Mouse (Mus musculus) liver, embryonic 14.5 days (tissue): ENCODE data around the gene Pi4kb. TPM values are rescaled to one million over a fixed set of nuclear protein-coding genes. Genes with fewer than 3 reads are reported as not detected.

Source experiments
- ATAC-seq: fragments of 200-750 bp; cut with Nextera tagmentation; 2 replicates; pipeline ENCODE4 v1.8.0; 2017; ENCODE audit warnings: moderate number of reproducible peaks, mild to moderate bottlenecking, moderate library complexity; ENCODE audit not compliant: insufficient read depth
- DNase-seq, 3 experiments: peaks; one replicate each; pipeline ENCODE4 v3.0.0-alpha.2; 2012 to 2013; ENCODE audit warnings: low read depth in 3 of 3, low spot score in 3 of 3
- H3K27ac ChIP-seq: fragments of 300-500 bp; sonication (generic); 2 replicates; pipeline ENCODE4 v1.5.1; 2014; ENCODE audit warnings: moderate library complexity, mild to moderate bottlenecking, control low read depth, inconsistent platforms
- H3K27me3 ChIP-seq: fragments of 300-500 bp; sonication (generic); 2 replicates; pipeline ENCODE4 v1.6.1; 2014; ENCODE audit warnings: mild to moderate bottlenecking, low read length, moderate library complexity; ENCODE audit not compliant: control insufficient read depth, insufficient read depth
- H3K36me3 ChIP-seq: fragments of 300-500 bp; sonication (generic); replicated peaks from 2 replicates; pipeline ENCODE4 v1.6.1; 2014; ENCODE audit warnings: low read depth; ENCODE audit not compliant: control insufficient read depth, insufficient read depth
- H3K4me1 ChIP-seq, 2 experiments: fragments of 200-500 bp in 1 of 2; fragments of 300-500 bp in 1 of 2; sonication (generic) in 1 of 2; replicated peaks; 2 replicates each; pipeline ENCODE4 v1.6.1; 2012 to 2014; ENCODE audit warnings: antibody characterized with exemption in 1 of 2, inconsistent platforms in 1 of 2, low read length in 1 of 2; ENCODE audit not compliant: control insufficient read depth in 2 of 2, insufficient read depth in 2 of 2
- H3K4me2 ChIP-seq: fragments of 300-500 bp; sonication (generic); 2 replicates; pipeline ENCODE4 v1.6.1; 2014; ENCODE audit warnings: low read depth, mild to moderate bottlenecking, control low read depth, moderate library complexity
- H3K4me3 ChIP-seq, 2 experiments: fragments of 200-500 bp in 1 of 2; fragments of 300-500 bp in 1 of 2; sonication (generic) in 1 of 2; 2 replicates each; pipeline ENCODE4 v1.5.1; 2012 to 2014; ENCODE audit warnings: low read depth in 2 of 2, low read length in 2 of 2, mild to moderate bottlenecking in 2 of 2, control low read depth in 1 of 2, inconsistent platforms in 1 of 2, moderate library complexity in 1 of 2; ENCODE audit not compliant: insufficient read depth in 1 of 2
- H3K9ac ChIP-seq: fragments of 300-500 bp; sonication (generic); replicated peaks from 2 replicates; pipeline ENCODE4 v1.6.1; 2014; ENCODE audit warnings: mild to moderate bottlenecking, control low read depth, moderate library complexity
- H3K9me3 ChIP-seq: fragments of 300-500 bp; sonication (generic); 2 replicates; pipeline ENCODE4 v1.6.1; 2016; ENCODE audit warnings: low read length, mixed read lengths; ENCODE audit not compliant: control insufficient read depth
- CTCF ChIP-seq: IDR thresholded peaks from 2 replicates; pipeline ENCODE4 v1.5.1; 2016; ENCODE audit warnings: antibody characterized with exemption, low read depth, control low read depth
- EP300 ChIP-seq: IDR thresholded peaks from 2 replicates; pipeline ENCODE4 v1.6.1; 2016; ENCODE audit warnings: antibody characterized with exemption, low read depth
- WGBS: fragments of 180-500 bp; shearing (Covaris S2); extraction: QIAGEN DNeasy Blood & Tissue Kit; methylation state at CpG from one replicate; pipeline ENCODE4 v1.1.7; 2014; ENCODE audit not compliant: insufficient replicate concordance; 5-methylcytosine and 5-hydroxymethylcytosine counted together
- polyA plus RNA-seq, 2 experiments: library from polyadenylated mRNA; depleted of rRNA in 1 of 2; stranded (reverse) in 1 of 2; unstranded in 1 of 2; fragments of >200 nt; fragmentation: Nextera tagmentation in 1 of 2; extraction: Ambion mirVana in 1 of 2; gene quantifications; 2 replicates each; pipeline versions ENCODE4 v1.2.1 to v1.2.3; 2012 to 2014

Gene Pi4kb
- polyA plus RNA-seq, 2 experiments, result 10.0 to 14.0 TPM

DNA sequence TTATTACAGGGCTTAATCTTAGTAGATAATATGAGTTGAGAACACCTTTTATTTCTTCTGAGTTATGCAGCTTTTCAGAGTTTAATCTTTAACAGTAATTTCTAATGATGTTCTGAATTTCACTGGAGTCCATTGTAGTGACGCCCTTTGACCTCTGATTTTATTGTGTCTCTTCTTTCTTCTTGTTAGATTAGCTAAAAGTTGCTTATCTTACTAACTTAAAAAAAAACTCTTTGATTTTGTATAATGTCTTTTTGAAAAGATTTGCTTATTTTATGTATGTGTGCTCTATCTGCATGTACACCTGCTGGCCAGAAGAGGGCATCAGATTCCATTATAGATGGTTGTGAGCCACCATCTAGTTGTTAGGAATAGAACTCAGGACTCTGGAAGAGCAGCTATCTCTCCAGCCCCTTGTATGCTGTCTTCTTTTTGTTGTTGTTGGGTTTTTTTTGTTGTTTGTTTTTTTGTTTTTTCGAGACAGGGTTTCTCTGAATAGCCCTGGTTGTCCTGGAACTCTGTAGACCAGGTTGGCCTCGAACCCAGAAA is 26.4 kb upstream of the Pi4kb start:
- 52% methylated on average over 3 of the region's 3 CpGs for WGBS

DNA sequence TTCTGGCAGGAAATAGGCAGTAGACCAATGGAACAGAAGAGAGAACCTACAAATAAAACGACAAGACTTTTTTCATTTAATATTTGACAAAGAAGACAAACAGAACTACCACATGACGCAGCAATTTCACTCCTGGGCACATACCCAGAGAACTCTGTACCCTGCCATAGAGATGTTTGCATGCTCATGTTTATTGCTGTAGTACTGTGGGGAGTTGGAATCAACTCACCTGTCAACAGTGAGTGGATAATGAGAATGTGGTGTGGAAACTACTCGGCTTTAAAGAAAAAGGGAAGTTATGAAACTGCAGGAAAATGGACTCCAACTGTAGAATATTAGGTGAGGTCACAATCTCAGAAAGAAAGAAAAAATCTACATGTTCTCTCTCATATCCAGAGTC is 24.9 kb upstream of the Pi4kb start:
- no peaks in the 10 kb centered on the region for H3K36me3 ChIP-seq
- no peaks in the 10 kb centered on the region for H3K9me3 ChIP-seq
- no peaks in the 10 kb centered on the region for H3K27me3 ChIP-seq
- H3K27ac ChIP-seq, result no peak overlapping the region
- WGBS, result 34% methylated on average over 3 of the region's 3 CpGs
- TF ChIP-seq EP300, result no peak
- no peak for TF ChIP-seq CTCF
- H3K4me1 ChIP-seq, result peaks cover 8 to 9% of the 10 kb centered on the region in 2 experiments
- DNase-seq, result no peak
- H3K4me2 ChIP-seq, result no peak overlapping the region
- no peak overlapping the region for H3K4me3 ChIP-seq
- ATAC-seq, result no peak
- no peak overlapping the region for H3K9ac ChIP-seq

More for the DNA sequence above, 26.4 kb upstream of the Pi4kb start:
- Histone ChIP-seq H3K4me1 (peaks cover 9 to 11% of the 10 kb centered on the region in 2 experiments), H3K27ac (no peak overlapping the region), H3K36me3 (no peaks in the 10 kb centered on the region), H3K27me3 (no peaks in the 10 kb centered on the region), H3K9me3 (no peaks in the 10 kb centered on the region), H3K4me3 (no peak overlapping the region), H3K4me2 (no peak overlapping the region), H3K9ac (no peak overlapping the region)
- ATAC-seq (no peak), DNase-seq (no peak)
- TF ChIP-seq EP300, result 0 out of 2 replicates have a peak, but pooled peaks have one; percentile 14
- TF ChIP-seq CTCF, result peak; percentile 69

DNA sequence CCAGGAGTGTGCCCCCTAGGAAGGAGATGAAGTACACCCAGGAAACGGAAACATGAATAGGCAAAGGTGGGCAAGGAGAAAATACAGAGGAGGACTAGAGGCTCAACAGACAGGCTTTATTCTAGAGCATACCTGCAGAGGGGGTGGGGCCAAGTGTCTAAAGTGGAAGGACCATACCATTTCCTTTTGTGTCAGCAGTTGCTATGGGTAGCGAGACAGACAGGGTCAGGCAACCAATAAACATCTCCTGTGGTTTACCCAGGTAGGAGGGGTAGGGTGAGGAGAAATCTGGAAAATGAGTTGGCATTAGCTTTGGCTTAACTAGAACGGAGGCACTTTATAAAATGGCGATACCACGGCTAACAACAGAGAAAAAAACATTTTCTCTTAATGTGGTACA is 21.7 kb upstream of the Pi4kb start:
- Histone ChIP-seq H3K9ac (no peak overlapping the region), H3K4me1 (peaks cover 8 to 12% of the 10 kb centered on the region in 2 experiments), H3K4me2 (peak overlapping the region; percentile 96), H3K27me3 (no peaks in the 10 kb centered on the region), H3K27ac (no peak overlapping the region), H3K9me3 (no peaks in the 10 kb centered on the region), H3K36me3 (no peaks in the 10 kb centered on the region), H3K4me3 (no peak overlapping the region; a peak in 1 of 4 replicates)
- ATAC-seq (no peak), DNase-seq (no peak)
- no peak for TF ChIP-seq CTCF
- no peak for TF ChIP-seq EP300
- WGBS, result 65% methylated on average over 5 of the region's 5 CpGs

DNA sequence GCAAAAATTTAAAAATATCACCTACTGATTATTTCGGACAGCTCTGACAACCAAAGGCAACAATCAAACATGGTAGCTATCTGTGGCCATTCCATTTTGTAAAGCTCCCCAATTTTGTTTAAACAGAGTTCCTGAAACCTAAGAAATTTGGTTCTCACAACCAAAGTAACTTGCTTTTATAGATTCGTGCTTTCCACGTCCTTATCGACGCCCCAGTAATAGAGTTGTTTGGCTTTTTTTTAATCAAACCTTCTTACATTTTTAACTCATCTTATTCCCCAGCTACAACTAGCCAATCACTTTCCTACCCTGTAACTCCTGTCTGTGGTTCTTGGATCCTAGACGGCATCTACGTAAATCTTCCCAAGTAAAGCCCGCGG is 21.2 kb upstream of the Pi4kb start:
- no peak for ATAC-seq
- Histone ChIP-seq H3K4me1 (peaks cover 8 to 12% of the 10 kb centered on the region in 2 experiments), H3K4me3 (peak overlapping the region; percentile 74 to 81), H3K27ac (peak overlapping the region; percentile 9; the same call in 1 of the 2 replicates), H3K9me3 (no peaks in the 10 kb centered on the region), H3K4me2 (peak overlapping the region; percentile 96), H3K9ac (peak overlapping the region; percentile 86), H3K27me3 (no peaks in the 10 kb centered on the region), H3K36me3 (no peaks in the 10 kb centered on the region)
- 11% methylated on average over 9 of the region's 9 CpGs for WGBS
- TF ChIP-seq EP300 (no peak), CTCF (no peak)
- DNase-seq, result no peak

- peak; percentile 86 to 92 (median 87) for DNase-seq
- no peaks in the 10 kb centered on the region for H3K36me3 ChIP-seq
- TF ChIP-seq CTCF (no peak), EP300 (no peak)
- H3K4me3 ChIP-seq, result peak within 1 kb of the TSS; percentile 74 to 81
- H3K9ac ChIP-seq, result peak within 1 kb of the TSS; percentile 86
- H3K4me1 ChIP-seq, result peaks cover 8 to 12% of the 10 kb centered on the region in 2 experiments
- 1% methylated on average over 50 of the region's 50 CpGs for WGBS
- H3K27me3 ChIP-seq, result no peaks in the 10 kb centered on the region
- no peaks in the 10 kb centered on the region for H3K9me3 ChIP-seq
- ATAC-seq, result peak; percentile 92
- H3K4me2 ChIP-seq, result peak within 1 kb of the TSS; percentile 96
- H3K27ac ChIP-seq, result peak within 1 kb of the TSS; percentile 21
Measured at GRCm38 (mm10) chr3:94953764-94954616, 20.5 kb upstream of the Pi4kb start, which contains the start of gene Rfx5. Gene Rfx5, plus strand, starts transcription at chr3:94954075.
